Mouse (Mus musculus): ENCODE measurements at regions not wholly inside any gene's neighbourhood (a gene's known extent, or its start where the extent isn't known, plus 50 kb on each side); places are given as distances from the start of the nearest gene placed in this dataset.

DNA sequence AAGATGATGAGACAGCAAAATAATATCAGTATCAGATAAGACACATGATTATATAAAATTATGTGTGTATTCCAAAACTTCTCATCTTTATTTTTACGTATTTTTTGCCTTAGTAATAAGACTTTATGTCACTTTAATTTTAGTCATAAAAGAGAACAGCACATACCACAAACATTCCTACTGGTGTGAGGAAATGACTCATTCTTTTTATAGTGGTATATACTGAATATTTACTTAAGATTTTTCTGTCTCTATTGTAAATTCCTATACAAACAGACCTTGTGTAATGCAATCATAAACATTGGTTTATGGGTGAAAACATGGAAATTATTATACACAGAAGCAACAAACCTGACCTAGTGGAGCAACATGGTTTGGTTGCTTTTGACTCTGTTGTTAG, 173.4 kb upstream of the Avpr1a start:
- WGBS: 69% methylated on average over 1 of the region's 1 CpGs
- H3K4me1 ChIP-seq (ENCODE audit: control insufficient read depth, insufficient read depth, low read length): no peaks in the 10 kb centered on the region; the same call in 1 of the 2 replicates
- no peaks in the 10 kb centered on the region for H3K27me3 ChIP-seq (ENCODE audit: control insufficient read depth, insufficient read depth, low read length)
- TF ChIP-seq CTCF (IDR thresholded peaks at IDR 0.05) (no peak), POLR2A (IDR thresholded peaks at IDR 0.05; ENCODE audit: insufficient read depth, low read depth, low read length) (no peak), EP300 (IDR thresholded peaks at IDR 0.05; ENCODE audit: insufficient read depth, low read depth, low read length) (no peak)
- no peak overlapping the region for H3K9ac ChIP-seq (ENCODE audit: low read depth, low read length)
- H3K79me2 ChIP-seq (replicated peaks; ENCODE audit: control insufficient read depth, insufficient read depth, low read length): no peaks in the 10 kb centered on the region
- no peak for DNase-seq
- no peak overlapping the region for H3K4me3 ChIP-seq
- no peak overlapping the region for H3K27ac ChIP-seq
- intact Hi-C loops (cut with DNase I): no loop called here
- H3K36me3 ChIP-seq (ENCODE audit: control insufficient read depth, insufficient read depth, low read length): no peaks in the 10 kb centered on the region

DNA sequence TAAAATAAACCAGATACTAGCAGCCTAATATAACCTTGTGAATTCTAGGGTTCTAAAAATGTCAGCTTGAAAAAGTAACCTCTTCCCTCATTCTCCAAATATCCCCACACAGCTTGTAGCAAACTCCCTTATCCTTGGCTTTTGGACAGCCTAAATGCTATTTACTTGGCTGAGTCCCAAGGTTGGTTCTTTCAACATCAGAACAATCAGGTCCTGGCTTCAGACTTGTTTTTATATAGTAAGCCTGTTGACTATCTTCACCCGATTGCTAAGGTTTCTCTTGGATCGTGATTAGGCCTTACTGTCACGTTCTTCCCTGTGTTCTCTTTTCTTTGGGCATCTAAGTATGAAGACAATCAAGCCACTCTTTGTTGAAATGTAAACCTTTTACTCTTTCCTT, 174.1 kb upstream of the Avpr1a start:
- H3K9ac ChIP-seq (ENCODE audit: low read depth, low read length): no peak overlapping the region
- H3K4me1 ChIP-seq (ENCODE audit: control insufficient read depth, insufficient read depth, low read length): no peaks in the 10 kb centered on the region; the same call in 1 of the 2 replicates
- H3K4me3 ChIP-seq: no peak overlapping the region
- DNase-seq: no peak
- intact Hi-C loops (cut with DNase I): no loop called here
- no peaks in the 10 kb centered on the region for H3K36me3 ChIP-seq (ENCODE audit: control insufficient read depth, insufficient read depth, low read length)
- H3K79me2 ChIP-seq (replicated peaks; ENCODE audit: control insufficient read depth, insufficient read depth, low read length): no peaks in the 10 kb centered on the region
- H3K27ac ChIP-seq: no peak overlapping the region
- H3K27me3 ChIP-seq (ENCODE audit: control insufficient read depth, insufficient read depth, low read length): no peaks in the 10 kb centered on the region
- 37% methylated on average over 3 of the region's 3 CpGs for WGBS
- TF ChIP-seq CTCF (IDR thresholded peaks at IDR 0.05) (no peak), POLR2A (IDR thresholded peaks at IDR 0.05; ENCODE audit: insufficient read depth, low read depth, low read length) (no peak), EP300 (IDR thresholded peaks at IDR 0.05; ENCODE audit: insufficient read depth, low read depth, low read length) (no peak)

DNA sequence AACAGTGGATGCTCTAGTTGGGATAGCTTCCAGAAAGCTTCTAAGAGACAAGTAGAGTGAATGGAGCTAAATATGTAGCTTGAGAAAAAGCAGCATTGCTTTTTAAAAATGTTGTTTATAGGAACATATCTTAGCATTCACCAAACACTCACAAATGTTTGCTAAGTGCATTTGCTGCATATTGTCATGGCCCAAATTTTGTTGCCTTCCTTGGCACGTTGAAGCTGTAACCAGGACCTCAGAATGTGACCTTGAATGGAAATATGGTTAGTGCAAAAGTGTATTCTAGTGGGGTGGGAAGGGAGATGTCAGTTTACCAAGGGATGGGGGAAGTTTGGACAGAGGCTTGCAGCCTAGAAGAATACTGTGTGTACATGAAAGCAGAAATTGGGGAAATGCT, 166.9 kb upstream of the Rxylt1 start:
- Histone ChIP-seq H3K36me3 (ENCODE audit: control insufficient read depth, insufficient read depth, low read length) (no peaks in the 10 kb centered on the region), H3K9ac (ENCODE audit: low read depth, low read length) (no peak overlapping the region), H3K4me3 (no peak overlapping the region), H3K27me3 (ENCODE audit: control insufficient read depth, insufficient read depth, low read length) (no peaks in the 10 kb centered on the region), H3K79me2 (replicated peaks; ENCODE audit: control insufficient read depth, insufficient read depth, low read length) (no peaks in the 10 kb centered on the region), H3K27ac (no peak overlapping the region), H3K4me1 (ENCODE audit: control insufficient read depth, insufficient read depth, low read length) (no peaks in the 10 kb centered on the region)
- TF ChIP-seq EP300 (IDR thresholded peaks at IDR 0.05; ENCODE audit: insufficient read depth, low read depth, low read length) (no peak), CTCF (IDR thresholded peaks at IDR 0.05) (no peak), POLR2A (IDR thresholded peaks at IDR 0.05; ENCODE audit: insufficient read depth, low read depth, low read length) (no peak)
- no peak for DNase-seq
- intact Hi-C loops (cut with DNase I): no loop called here
- WGBS: 38% methylated on average over 1 of the region's 1 CpGs

DNA sequence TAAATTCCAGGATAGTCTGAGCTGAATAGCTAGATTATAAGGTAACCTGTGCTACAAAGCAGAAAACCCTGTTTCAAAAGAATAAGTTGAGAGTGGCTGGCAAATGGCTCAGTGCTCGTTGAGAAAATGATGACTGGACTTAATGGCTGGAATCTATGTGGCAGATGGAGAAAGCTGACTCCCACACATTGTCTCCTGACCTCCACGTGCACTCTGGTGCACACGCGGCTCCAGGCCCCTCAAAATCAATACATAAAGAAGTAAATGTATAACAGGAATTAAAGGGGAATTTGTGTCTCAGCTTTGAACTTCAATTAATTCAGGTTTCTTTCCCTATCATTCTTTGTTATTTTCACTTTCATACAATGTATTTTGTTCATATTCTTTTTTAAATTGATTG, 162.2 kb upstream of the Rxylt1 start:
- Histone ChIP-seq H3K4me1 (ENCODE audit: control insufficient read depth, insufficient read depth, low read length) (no peaks in the 10 kb centered on the region), H3K79me2 (replicated peaks; ENCODE audit: control insufficient read depth, insufficient read depth, low read length) (no peaks in the 10 kb centered on the region), H3K9ac (ENCODE audit: low read depth, low read length) (no peak overlapping the region), H3K27me3 (ENCODE audit: control insufficient read depth, insufficient read depth, low read length) (no peaks in the 10 kb centered on the region), H3K36me3 (ENCODE audit: control insufficient read depth, insufficient read depth, low read length) (no peaks in the 10 kb centered on the region), H3K27ac (no peak overlapping the region), H3K4me3 (no peak overlapping the region)
- intact Hi-C loops (cut with DNase I): no loop called here
- TF ChIP-seq EP300 (IDR thresholded peaks at IDR 0.05; ENCODE audit: insufficient read depth, low read depth, low read length) (no peak), CTCF (IDR thresholded peaks at IDR 0.05) (no peak), POLR2A (IDR thresholded peaks at IDR 0.05; ENCODE audit: insufficient read depth, low read depth, low read length) (no peak)
- WGBS: 61% methylated on average over 4 of the region's 4 CpGs
- DNase-seq: no peak

DNA sequence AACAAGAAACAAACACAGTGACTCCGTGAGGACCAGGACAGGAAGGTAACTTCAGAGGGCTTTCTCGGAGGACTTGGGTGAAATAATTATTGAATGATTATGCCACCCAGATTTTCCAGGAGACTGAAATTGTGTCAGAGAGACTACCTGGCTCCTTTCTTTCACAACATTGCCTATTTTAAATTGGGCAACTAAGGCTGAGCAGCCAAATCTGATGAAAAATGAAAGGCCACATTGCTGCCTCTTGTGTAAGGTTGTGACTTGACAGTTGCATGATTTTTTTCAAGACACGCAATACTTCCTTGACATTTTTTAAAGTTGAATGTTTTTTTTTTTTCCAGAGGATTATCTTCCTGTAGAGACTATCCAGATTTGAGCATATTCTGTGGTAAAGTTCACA, 161.5 kb upstream of the Rxylt1 start:
- TF ChIP-seq CTCF (IDR thresholded peaks at IDR 0.05): no peak
- TF ChIP-seq POLR2A (IDR thresholded peaks at IDR 0.05; ENCODE audit: insufficient read depth, low read depth, low read length): no peak
- no peak for TF ChIP-seq EP300 (IDR thresholded peaks at IDR 0.05; ENCODE audit: insufficient read depth, low read depth, low read length)
- no peaks in the 10 kb centered on the region for H3K4me1 ChIP-seq (ENCODE audit: control insufficient read depth, insufficient read depth, low read length)
- H3K9ac ChIP-seq (ENCODE audit: low read depth, low read length): no peak overlapping the region
- DNase-seq: no peak
- 84% methylated on average over 3 of the region's 3 CpGs for WGBS
- H3K27me3 ChIP-seq (ENCODE audit: control insufficient read depth, insufficient read depth, low read length): no peaks in the 10 kb centered on the region
- no peak overlapping the region for H3K27ac ChIP-seq
- H3K4me3 ChIP-seq: no peak overlapping the region
- no peaks in the 10 kb centered on the region for H3K79me2 ChIP-seq (replicated peaks; ENCODE audit: control insufficient read depth, insufficient read depth, low read length)
- intact Hi-C loops (cut with DNase I): no loop called here
- H3K36me3 ChIP-seq (ENCODE audit: control insufficient read depth, insufficient read depth, low read length): no peaks in the 10 kb centered on the region

DNA sequence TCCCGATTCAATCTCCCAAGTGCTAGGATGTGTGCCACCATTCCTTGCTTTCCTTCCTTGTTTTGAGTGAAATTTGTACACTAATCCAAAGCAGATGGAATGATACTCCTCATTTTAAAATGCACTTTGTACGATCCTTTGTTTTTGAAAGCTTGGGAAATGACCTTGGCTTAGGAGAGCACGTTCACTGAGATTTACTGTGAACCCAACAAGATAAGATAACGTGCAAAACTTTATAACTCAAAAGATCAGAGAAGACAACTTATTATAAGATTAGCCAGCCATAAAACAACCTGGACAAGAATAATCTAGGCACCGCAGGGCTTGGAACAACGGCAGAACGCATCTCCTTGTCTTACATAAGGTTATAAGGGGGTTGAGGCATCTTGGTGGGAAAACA, 134.6 kb upstream of the Rxylt1 start:
- no peaks in the 10 kb centered on the region; the same call in 1 of the 2 replicates for H3K4me1 ChIP-seq (ENCODE audit: control insufficient read depth, insufficient read depth, low read length)
- no peak overlapping the region for H3K27ac ChIP-seq
- no peaks in the 10 kb centered on the region for H3K27me3 ChIP-seq (ENCODE audit: control insufficient read depth, insufficient read depth, low read length)
- no peak overlapping the region for H3K9ac ChIP-seq (ENCODE audit: low read depth, low read length)
- no peaks in the 10 kb centered on the region for H3K79me2 ChIP-seq (replicated peaks; ENCODE audit: control insufficient read depth, insufficient read depth, low read length)
- intact Hi-C loops (cut with DNase I): no loop called here
- H3K36me3 ChIP-seq (ENCODE audit: control insufficient read depth, insufficient read depth, low read length): no peaks in the 10 kb centered on the region; the same call in 1 of the 2 replicates
- DNase-seq: no peak
- 79% methylated on average over 7 of the region's 7 CpGs for WGBS
- TF ChIP-seq POLR2A (IDR thresholded peaks at IDR 0.05; ENCODE audit: insufficient read depth, low read depth, low read length) (no peak), EP300 (IDR thresholded peaks at IDR 0.05; ENCODE audit: insufficient read depth, low read depth, low read length) (no peak), CTCF (IDR thresholded peaks at IDR 0.05) (no peak)
- no peak overlapping the region for H3K4me3 ChIP-seq

All from heart, adult 2 months (tissue).